Mouse (Mus musculus) spleen, embryonic (tissue): ENCODE data around the gene Ciao2b.

Experiments
- CTCF ChIA-PET: fragments of 350-600 bp; sonication (Branson Sonifier 250); formaldehyde crosslinking; loops from one replicate; lab custom pipeline; 2022; lab: Charles Lee

Gene Ciao2b

GRCm38 (mm10) chr8:104624161-104624560 is 17.6 kb downstream of the Ciao2b start, which contains the start of gene Cdh16:
Cdh16 (minus strand) TSS chr8:104624396.
- CTCF ChIA-PET = no interaction called here

DNA sequence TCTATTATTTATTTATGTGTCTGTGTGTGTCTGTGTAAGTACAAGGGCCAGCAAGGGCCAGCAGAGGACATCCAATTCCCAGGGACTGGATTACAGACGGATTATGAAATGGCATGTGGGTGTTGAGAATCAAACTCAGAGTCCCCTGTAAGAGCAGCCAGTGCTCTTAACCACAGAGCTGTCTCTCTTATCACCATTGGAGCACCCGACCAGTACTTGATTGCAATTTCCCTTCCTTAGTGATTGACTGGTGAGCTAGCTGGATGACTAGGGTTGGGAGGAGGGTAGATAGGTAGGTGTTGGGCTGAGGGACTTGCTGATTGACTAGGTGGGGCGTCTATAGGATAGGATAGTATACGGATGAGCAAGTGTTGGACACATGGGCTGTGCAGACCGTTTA is 21.0 kb downstream of the Ciao2b start:
- CTCF ChIA-PET = no interaction called here

DNA sequence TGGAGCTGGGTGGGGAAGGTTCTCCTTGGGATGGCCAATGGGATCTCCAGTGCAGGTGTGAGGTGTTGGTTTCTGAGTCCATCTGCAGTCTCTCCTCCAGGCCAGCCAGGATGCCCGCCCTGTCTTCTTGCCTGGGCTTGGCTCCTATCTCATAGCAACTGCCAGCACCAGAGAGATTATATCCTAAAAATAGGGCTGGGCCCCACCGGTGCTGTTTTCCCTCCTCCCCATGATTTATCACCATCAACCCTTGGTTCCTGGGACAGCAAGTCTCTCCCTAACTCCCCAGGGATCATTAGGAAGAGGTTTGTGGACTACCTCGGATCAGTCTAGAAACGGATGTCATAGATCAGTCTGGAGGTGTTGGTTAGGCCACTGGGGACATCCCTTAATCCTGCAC is 28.6 kb downstream of the Ciao2b start:
- CTCF ChIA-PET = interaction anchor here (0.5 kb wide), 1 partner anchor 28 kb away, joined by 3 read pairs; no protein-coding TSS in a partner anchor

GRCm38 (mm10) chr8:104611613-104612012 is 30.2 kb downstream of the Ciao2b start:
- CTCF ChIA-PET = no interaction called here

- CTCF ChIA-PET = no interaction called here
Observed at GRCm38 (mm10) chr8:104610185-104610766, 31.5 kb downstream of the Ciao2b start.

DNA sequence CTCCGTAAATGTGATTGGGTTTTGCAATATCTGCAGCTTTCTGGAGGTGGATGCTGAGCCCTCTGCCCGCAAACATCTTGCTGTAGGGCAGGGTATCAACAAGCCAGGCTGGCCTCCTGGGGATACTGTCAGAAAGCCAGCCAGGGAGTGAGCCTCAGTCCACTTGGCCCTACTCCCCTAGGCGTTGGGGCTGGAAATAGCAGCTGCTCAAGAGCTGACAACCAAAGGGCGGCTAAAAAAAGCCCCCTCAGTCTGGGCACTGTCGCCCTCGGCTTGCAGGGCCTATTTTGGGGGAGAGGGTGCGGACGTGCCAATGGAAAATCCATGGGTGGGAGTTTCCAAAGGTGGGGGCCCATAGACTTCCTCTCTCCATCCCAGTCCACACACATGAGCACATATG is 32.5 kb downstream of the Ciao2b start:
- CTCF ChIA-PET = no interaction called here

DNA sequence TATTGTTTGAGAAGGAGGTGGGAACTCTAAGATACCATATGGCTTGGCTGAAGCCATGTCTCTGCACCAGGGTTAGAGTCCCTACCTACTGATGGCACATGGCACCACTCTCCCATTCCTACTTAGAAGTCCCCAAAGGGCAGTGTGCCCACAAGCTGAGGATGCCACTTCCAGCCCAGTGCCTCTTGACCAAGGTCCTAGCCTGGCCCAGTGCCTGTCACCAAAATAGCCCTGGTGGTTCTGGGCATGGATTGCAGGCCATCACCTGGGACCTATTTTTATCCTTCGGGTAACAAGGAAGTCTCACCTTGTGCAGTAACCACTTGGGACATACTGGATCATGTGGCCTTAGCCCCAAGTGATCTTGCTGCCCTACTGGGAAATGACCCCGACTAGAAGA is 33.8 kb downstream of the Ciao2b start:
- CTCF ChIA-PET = no interaction called here

DNA sequence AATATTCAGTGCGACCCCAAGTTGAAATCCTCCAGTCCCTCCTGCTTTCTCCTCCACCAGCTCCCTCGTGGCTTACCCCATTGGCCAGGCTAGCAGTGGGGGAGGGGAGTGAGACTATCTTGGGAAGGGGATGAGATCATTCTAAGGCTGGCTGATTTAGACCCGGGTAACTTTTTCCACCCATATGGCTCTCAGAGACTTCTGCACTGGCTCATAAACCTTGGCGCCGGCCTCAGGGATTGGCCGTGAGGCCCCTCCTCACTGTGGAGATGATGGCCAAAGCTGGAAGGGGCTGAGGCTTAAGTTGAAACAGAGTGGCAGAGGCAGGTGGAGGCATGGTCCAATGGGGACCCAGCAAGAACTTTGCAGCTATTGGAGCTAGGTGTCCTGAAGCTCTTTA is 35.4 kb downstream of the Ciao2b start:
- CTCF ChIA-PET = no interaction called here

DNA sequence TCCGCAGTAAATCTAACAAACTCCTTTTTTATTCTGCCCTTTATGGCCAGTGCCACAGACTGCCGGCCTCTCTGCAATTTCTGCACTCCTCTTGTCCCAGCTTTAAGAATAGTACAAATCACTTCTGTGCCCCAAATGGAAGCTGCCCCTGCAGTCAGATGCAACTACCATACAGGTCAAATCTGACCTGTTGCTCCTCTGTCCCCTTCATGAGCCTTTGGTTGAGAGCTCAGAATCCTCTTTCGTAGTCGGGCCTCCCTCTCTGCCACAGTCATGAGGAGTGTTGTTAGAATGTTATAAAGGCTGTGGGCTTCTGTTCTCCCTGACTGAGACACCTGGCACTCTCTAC is 38.5 kb downstream of the Ciao2b start:
- CTCF ChIA-PET = interaction anchor here (0.5 kb wide), 1 partner anchor 419 kb away, joined by 5 read pairs; no protein-coding TSS in a partner anchor

DNA sequence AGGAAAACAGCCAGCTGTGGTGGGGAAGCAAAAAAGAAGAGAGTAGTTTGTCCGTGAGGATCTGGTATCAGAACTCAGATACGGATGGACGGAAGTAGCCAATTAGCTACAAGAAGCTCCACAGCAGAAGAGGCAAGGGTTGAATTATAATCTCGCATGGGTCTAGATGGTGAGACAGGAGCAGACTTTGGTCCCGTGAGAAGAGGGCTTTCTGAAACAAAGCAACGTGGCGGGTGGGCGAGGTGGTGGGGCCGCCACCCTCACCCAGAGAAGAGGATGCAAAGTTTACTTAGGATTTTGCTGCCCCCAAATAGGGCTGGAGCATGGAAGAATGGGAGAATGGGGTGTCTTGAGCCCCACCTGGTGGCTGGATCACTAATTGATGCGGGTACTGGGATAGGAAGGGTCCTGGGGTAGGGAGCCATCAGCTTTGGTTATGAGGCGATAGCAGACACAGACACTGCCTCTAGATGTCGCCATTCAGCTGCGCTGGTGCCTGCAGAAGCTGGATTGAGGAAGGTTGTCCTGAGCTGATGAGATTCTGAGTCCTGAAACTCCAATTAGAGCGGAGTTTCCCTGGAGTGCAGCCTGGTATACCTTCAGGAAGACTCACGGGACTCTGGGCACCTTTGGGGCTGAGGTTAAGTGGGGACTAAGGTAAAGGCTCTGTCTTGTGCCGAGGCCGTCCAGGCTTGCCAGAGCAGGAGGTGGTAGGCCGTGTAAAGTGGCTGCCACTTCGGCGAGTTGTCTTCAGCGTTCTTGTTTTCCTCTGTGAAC is 39.1 kb downstream of the Ciao2b start:
- CTCF ChIA-PET = interaction anchor here (0.5 to 1.4 kb wide), 3 partner anchors 10 to 420 kb away, joined by 3 to 5 read pairs (median 5); no protein-coding TSS in a partner anchor

- CTCF ChIA-PET = interaction anchor here (0.9 to 1.4 kb wide), 2 partner anchors 9 to 260 kb away, joined by 3 to 5 read pairs; no protein-coding TSS in a partner anchor
Observed at GRCm38 (mm10) chr8:104601941-104602371, 39.8 kb downstream of the Ciao2b start.

GRCm38 (mm10) chr8:104601386-104601785 is 40.4 kb downstream of the Ciao2b start:
- CTCF ChIA-PET = interaction anchor here (1.4 kb wide), 1 partner anchor 259 kb away, joined by 3 read pairs; no protein-coding TSS in a partner anchor

GRCm38 (mm10) chr8:104598496-104598895 is 43.3 kb downstream of the Ciao2b start:
- CTCF ChIA-PET = no interaction called here

- CTCF ChIA-PET = interaction anchor here (0.6 kb wide), 1 partner anchor 46 kb away, joined by 3 read pairs; no protein-coding TSS in a partner anchor
Observed at GRCm38 (mm10) chr8:104597656-104598055, 44.1 kb downstream of the Ciao2b start.

DNA sequence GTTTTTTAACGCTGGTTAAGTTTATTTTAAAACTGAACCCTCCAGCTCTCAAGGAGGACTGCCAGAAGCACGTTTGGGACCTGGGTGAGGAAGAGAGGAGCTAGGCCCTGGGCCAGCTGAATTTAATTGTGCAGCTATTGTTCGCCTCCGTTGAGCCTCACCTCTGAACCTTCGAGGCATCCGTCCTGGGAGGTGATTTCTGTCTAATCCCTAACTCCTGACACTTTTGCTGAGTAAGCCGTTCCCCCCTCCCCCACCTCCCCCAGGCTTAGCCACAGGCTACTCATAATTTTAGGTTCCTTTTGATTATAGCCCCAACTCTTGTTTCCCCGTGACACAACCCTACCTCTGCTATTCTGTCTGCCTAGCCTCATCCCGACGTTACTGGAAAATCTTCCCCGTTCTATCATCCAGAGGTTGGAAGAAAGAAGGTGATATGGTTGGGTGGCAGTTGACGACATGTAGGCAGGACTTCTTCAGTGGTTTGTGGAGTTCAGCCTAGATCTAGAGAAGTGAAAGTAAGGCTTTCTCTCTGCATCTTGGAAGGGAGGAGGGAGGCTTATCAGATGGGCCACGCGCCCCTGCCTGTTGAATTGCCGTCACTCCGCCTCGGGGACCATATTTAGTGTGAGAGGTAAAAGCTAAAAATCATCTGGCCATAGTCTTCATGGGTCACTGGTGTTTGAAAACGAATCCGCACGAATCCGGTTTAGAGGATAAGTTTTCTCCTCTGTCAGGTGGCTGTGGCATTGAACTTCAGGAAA is 45.8 kb downstream of the Ciao2b start:
- CTCF ChIA-PET = interaction anchor here (0.6 kb wide), 1 partner anchor 10 kb away, joined by 6 read pairs; no protein-coding TSS in a partner anchor

- CTCF ChIA-PET = no interaction called here
Observed at GRCm38 (mm10) chr8:104594611-104595362, 47.0 kb downstream of the Ciao2b start.

DNA sequence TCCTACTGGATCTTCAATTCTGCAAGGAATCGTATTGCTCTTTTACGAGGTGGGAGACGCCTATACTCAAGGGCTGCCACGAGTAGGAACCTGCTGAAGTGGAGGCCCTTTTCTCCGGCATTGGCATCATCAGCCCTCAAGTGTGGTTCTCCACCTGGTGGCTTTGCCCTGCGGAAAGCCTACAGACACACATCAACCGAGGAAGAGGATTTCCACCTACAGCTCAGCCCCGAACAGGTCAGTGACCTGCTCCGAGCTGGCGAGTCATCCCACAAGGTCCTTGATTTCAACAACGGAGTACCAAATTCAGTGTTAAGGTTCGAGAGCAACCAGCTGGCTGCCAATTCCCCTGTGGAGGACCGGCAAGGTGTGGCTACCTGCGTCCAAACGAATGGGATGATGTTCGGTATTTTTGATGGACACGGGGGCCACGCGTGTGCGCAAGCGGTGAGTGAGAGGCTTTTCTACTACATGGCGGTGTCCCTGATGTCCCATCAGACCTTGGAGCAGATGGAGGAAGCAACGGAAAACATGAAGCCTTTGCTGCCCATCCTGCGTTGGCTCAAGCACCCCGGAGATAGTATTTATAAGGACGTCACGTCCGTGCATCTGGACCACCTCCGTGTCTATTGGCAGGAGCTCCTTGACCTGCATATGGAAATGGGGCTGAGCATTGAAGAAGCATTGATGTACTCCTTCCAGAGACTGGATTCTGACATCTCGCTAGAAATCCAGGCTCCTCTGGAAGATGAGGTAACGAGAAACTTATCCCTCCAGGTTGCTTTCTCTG is 48.0 kb downstream of the Ciao2b start:
- CTCF ChIA-PET = no interaction called here

DNA sequence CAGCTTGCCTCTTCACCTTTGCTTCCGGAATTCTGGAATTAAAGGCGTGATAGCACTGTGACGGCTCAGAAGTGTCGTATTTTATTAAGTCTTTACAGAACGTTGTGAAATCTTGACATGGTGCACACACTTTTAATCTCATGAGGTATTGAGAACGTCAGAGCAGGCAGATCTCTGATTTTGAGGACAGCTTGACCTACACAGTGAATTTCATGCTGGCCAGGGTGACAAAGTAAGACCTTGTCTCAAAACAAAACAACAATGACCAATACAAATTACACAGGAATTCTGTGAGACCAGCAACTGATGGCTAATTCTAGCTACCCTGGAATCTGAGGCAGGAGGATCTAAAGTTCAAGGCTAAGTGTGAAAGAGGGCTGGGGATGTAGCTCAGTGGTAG is 49.2 kb downstream of the Ciao2b start:
- CTCF ChIA-PET = interaction anchor here (1.3 kb wide), 1 partner anchor 10 kb away, joined by 5 read pairs; no protein-coding TSS in a partner anchor

DNA sequence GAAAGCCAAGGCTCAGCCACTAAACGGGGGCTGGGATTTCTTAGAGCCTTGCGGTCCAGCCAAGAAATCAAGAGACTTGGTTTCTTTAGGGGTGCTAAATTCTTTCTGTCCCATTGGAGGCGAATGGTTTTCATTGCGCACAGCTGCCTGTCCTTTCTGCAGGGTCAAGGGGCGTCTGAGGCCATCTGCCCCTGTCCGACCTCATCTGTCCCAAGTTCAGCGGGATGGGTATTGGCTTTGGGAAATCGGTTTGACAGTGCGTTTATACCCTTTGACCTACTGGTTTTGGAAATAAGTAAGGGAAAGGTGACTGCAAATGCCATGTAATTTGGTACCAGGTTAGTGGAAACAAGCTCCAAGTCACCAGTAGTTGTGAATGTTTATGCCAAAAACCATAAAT is 49.9 kb downstream of the Ciao2b start:
- CTCF ChIA-PET = interaction anchor here (0.7 to 1.3 kb wide), 2 partner anchors 10 to 107 kb away, joined by 3 to 5 read pairs; no protein-coding TSS in a partner anchor
